Mouse (Mus musculus): Measurements from ENCODE around the gene Mdm2.

- TF ChIP-seq POLR2A (IDR thresholded peaks at IDR 0.05; ENCODE audit: low read depth, low read length) (no peak), CTCF (IDR thresholded peaks at IDR 0.05; ENCODE audit: extremely low read depth, insufficient read depth, insufficient read length, insufficient replicate concordance) (no peak)
Observed at GRCm38 (mm10) chr10:117730140-117730539, 19.6 kb upstream of the Mdm2 start.
